Mouse (Mus musculus) midbrain, postnatal 0 days (tissue): ENCODE results near the gene Pou3f1. TPM values are rescaled to one million over a fixed set of nuclear protein-coding genes. Genes with fewer than 3 reads are reported as not detected.

Experiments
- ATAC-seq: fragments of 200-750 bp; cut with Nextera tagmentation; 2 replicates; pipeline ENCODE4 v1.8.0; 2017; ENCODE audit warnings: moderate number of reproducible peaks, mild to moderate bottlenecking, moderate TSS enrichment, moderate library complexity; ENCODE audit not compliant: low FRiP score
- DNase-seq: peaks from one replicate; pipeline ENCODE4 v3.0.0-alpha.2; 2015; ENCODE audit warnings: low spot score
- H3K27ac ChIP-seq: fragments of 300-500 bp; sonication (generic); 2 replicates; pipeline ENCODE4 v1.5.1; 2014; ENCODE audit warnings: low read depth, mild to moderate bottlenecking, low read length, mixed read lengths
- H3K27me3 ChIP-seq: fragments of 300-500 bp; sonication (generic); 2 replicates; pipeline ENCODE4 v1.6.1; 2014; ENCODE audit warnings: low read length, control low read depth, mixed read lengths; ENCODE audit not compliant: insufficient read depth
- H3K36me3 ChIP-seq: fragments of 300-500 bp; sonication (generic); 2 replicates; pipeline ENCODE4 v1.6.1; 2014; ENCODE audit warnings: low read length, control low read depth, mixed read lengths; ENCODE audit not compliant: insufficient read depth
- H3K4me1 ChIP-seq: fragments of 300-500 bp; sonication (generic); 2 replicates; pipeline ENCODE4 v1.6.1; 2014; ENCODE audit warnings: mild to moderate bottlenecking, control low read depth, antibody characterized with exemption, low read length, mixed read lengths; ENCODE audit not compliant: insufficient read depth
- H3K4me2 ChIP-seq: fragments of 300-500 bp; sonication (generic); 2 replicates; pipeline ENCODE4 v1.6.1; 2014; ENCODE audit warnings: low read depth, mild to moderate bottlenecking, low read length, mixed read lengths; ENCODE audit not compliant: poor library complexity, severe bottlenecking
- H3K4me3 ChIP-seq: fragments of 300-500 bp; sonication (generic); 2 replicates; pipeline ENCODE4 v1.5.1; 2014; ENCODE audit warnings: low read depth, mild to moderate bottlenecking, low read length, moderate library complexity
- H3K9ac ChIP-seq: fragments of 300-500 bp; sonication (generic); replicated peaks from 2 replicates; pipeline ENCODE4 v1.6.1; 2014; ENCODE audit warnings: mild to moderate bottlenecking, low read length, moderate library complexity, mixed read lengths; ENCODE audit not compliant: poor library complexity, severe bottlenecking
- H3K9me3 ChIP-seq: fragments of 300-500 bp; sonication (generic); 2 replicates; pipeline ENCODE4 v1.6.1; 2016; ENCODE audit warnings: low read length, control low read depth
- CTCF ChIP-seq: IDR thresholded peaks from 2 replicates; pipeline ENCODE4 v1.5.1; 2016; ENCODE audit warnings: antibody characterized with exemption, mild to moderate bottlenecking
- WGBS: fragments of 180-500 bp; shearing (Covaris S2); extraction: QIAGEN DNeasy Blood & Tissue Kit; methylation state at CpG from one replicate; pipeline ENCODE4 v1.1.7; 2014; 5-methylcytosine and 5-hydroxymethylcytosine counted together
- polyA plus RNA-seq: library from polyadenylated mRNA; unstranded; fragments of >200 nt; fragmentation: Nextera tagmentation; extraction: Ambion mirVana; gene quantifications from 2 replicates; pipeline ENCODE4 v1.2.1, GENCODE M21; 2015
- total RNA-seq: library from RNA; depleted of rRNA; stranded (reverse); fragments of >200 nt; gene quantifications from 2 replicates; pipeline ENCODE4 v1.2.3, GENCODE M21; 2014

Gene Pou3f1
- total and polyA plus RNA-seq, 2 experiments from 2014 or later = 11.5 to 19.8 TPM

- no peak overlapping the region for H3K9ac ChIP-seq
- H3K36me3 ChIP-seq = no peaks in the 10 kb centered on the region
- H3K4me1 ChIP-seq = 0 out of 2 replicates have a peak, but pooled peaks cover 8% of the 10 kb centered on the region
- 48% methylated on average over 9 of the region's 9 CpGs for WGBS
- H3K9me3 ChIP-seq = no peaks in the 10 kb centered on the region
- no peak for ATAC-seq
- no peak overlapping the region for H3K4me2 ChIP-seq
- no peak for DNase-seq
- no peak overlapping the region for H3K4me3 ChIP-seq
- peaks cover 22% of the 10 kb centered on the region for H3K27me3 ChIP-seq
- TF ChIP-seq CTCF = no peak
- no peak overlapping the region for H3K27ac ChIP-seq
Measured at GRCm38 (mm10) chr4:124664185-124664584, 7.6 kb downstream of the Pou3f1 start.

DNA sequence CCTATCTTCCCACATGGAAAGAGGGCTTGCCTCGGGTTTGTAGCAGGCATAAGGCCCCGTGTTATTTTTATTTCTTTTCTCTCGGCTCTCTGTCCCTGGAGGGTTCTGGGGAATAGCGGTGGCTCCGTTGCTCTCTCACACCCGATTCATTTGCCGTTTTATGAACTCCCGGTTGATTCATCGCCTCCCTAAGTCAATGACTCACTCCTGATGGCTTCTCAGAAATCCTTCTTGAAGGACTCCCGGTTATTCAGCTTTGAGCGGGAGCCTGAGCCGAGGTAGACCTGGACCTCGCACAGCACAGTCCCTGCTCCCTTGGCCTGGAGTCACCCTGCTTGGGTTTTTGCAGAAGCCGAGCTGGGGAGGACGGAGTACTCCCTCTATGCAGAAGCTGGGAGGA is 8.0 kb downstream of the Pou3f1 start:
- 61% methylated on average over 15 of the region's 15 CpGs for WGBS
- Histone ChIP-seq H3K27me3 (peaks cover 22% of the 10 kb centered on the region), H3K27ac (no peak overlapping the region), H3K36me3 (no peaks in the 10 kb centered on the region), H3K4me1 (0 out of 2 replicates have a peak, but pooled peaks cover 8% of the 10 kb centered on the region), H3K4me3 (no peak overlapping the region), H3K4me2 (no peak overlapping the region), H3K9me3 (no peaks in the 10 kb centered on the region), H3K9ac (no peak overlapping the region)
- ATAC-seq = no peak
- TF ChIP-seq CTCF = no peak
- no peak for DNase-seq

- Histone ChIP-seq H3K4me2 (no peak overlapping the region), H3K9me3 (no peaks in the 10 kb centered on the region), H3K27ac (no peak overlapping the region), H3K9ac (no peak overlapping the region), H3K4me3 (no peak overlapping the region), H3K27me3 (peaks cover 7% of the 10 kb centered on the region), H3K36me3 (no peaks in the 10 kb centered on the region), H3K4me1 (peaks cover 17% of the 10 kb centered on the region; the same call in 1 of the 2 replicates)
- DNase-seq = no peak
- TF ChIP-seq CTCF = no peak
- WGBS = 33% methylated on average over 14 of the region's 14 CpGs
- ATAC-seq = no peak
Measured at GRCm38 (mm10) chr4:124667476-124668033, 10.9 kb downstream of the Pou3f1 start.

- Histone ChIP-seq H3K9ac (no peak overlapping the region), H3K27me3 (peaks cover 7% of the 10 kb centered on the region)
- 15% methylated on average over 8 of the region's 8 CpGs for WGBS
Measured at GRCm38 (mm10) chr4:124668078-124668477, 11.5 kb downstream of the Pou3f1 start.

GRCm38 (mm10) chr4:124670232-124670631 is 13.6 kb downstream of the Pou3f1 start:
- peaks cover 30% of the 10 kb centered on the region; the same call in 1 of the 2 replicates for H3K4me1 ChIP-seq

More at GRCm38 (mm10) chr4:124668078-124668477, 11.5 kb downstream of the Pou3f1 start:
- H3K4me2 ChIP-seq = no peak overlapping the region
- ATAC-seq = no peak
- no peak for TF ChIP-seq CTCF
- H3K4me3 ChIP-seq = no peak overlapping the region
- DNase-seq = no peak
- H3K4me1 ChIP-seq = peaks cover 23% of the 10 kb centered on the region; the same call in 1 of the 2 replicates
- no peaks in the 10 kb centered on the region for H3K36me3 ChIP-seq
- H3K27ac ChIP-seq = no peak overlapping the region
- no peaks in the 10 kb centered on the region for H3K9me3 ChIP-seq

DNA sequence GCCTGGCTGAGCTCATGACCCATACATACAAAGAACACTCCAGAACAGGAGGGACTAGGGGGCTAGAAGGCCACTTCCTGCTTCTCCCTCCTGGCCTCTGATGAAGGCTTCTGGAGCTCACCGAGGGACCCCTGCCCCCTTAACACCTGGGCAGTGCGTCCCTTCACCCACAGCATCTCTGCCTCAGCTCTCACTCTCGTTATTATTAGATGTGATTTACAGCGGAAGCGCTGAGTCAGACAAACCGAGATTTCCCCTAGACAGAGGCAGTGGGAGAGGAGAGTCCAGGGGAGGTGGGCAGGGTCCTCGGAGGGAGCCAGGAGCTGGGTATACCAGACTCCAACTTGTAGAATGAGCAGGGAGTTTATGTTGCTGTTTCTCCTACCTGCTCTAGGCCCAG is 15.0 kb downstream of the Pou3f1 start:
- Histone ChIP-seq H3K4me1 (peaks cover 30% of the 10 kb centered on the region; the same call in 1 of the 2 replicates), H3K9me3 (no peaks in the 10 kb centered on the region), H3K4me2 (no peak overlapping the region), H3K4me3 (no peak overlapping the region), H3K36me3 (no peaks in the 10 kb centered on the region), H3K27me3 (peaks cover 3% of the 10 kb centered on the region; the same call in 1 of the 2 replicates), H3K27ac (peak overlapping the region; percentile 38; the same call in 1 of the 2 replicates), H3K9ac (no peak overlapping the region)
- DNase-seq (no peak), ATAC-seq (no peak)
- WGBS = 44% methylated on average over 7 of the region's 7 CpGs
- no peak for TF ChIP-seq CTCF

More at GRCm38 (mm10) chr4:124670232-124670631, 13.6 kb downstream of the Pou3f1 start:
- DNase-seq = no peak
- ATAC-seq = no peak
- Histone ChIP-seq H3K27ac (no peak overlapping the region), H3K27me3 (peaks cover 7% of the 10 kb centered on the region), H3K9ac (no peak overlapping the region), H3K4me3 (no peak overlapping the region), H3K4me2 (no peak overlapping the region), H3K9me3 (no peaks in the 10 kb centered on the region), H3K36me3 (no peaks in the 10 kb centered on the region)
- WGBS = 68% methylated on average over 8 of the region's 8 CpGs
- no peak for TF ChIP-seq CTCF
